ENCODE assay signal across 23 mouse cellular contexts in genomic region chr4:98238075-98238474, GRCm38 (mm10).
DNase-seq lines count a peak whose midpoint lies in the region; ATAC-seq and TF ChIP-seq lines count a peak whose summit lies in the region.
"Had no signal": no experiment of that assay in that cellular context is flagged by ENCODE, and none has a peak within 500 bp of the region (broad histone marks: within the 10 kb centered on the region; RNA-seq: fewer than 3 reads in every experiment).

No protein-coding gene starts in this region.

- H3K36me3 ChIP-seq in embryonic facial prominence, embryonic 12.5 days, result no peaks in the 10 kb centered on the region
- no peaks in the 10 kb centered on the region for H3K36me3 ChIP-seq in embryonic facial prominence, embryonic 14.5 days (ENCODE audit: control insufficient read depth, insufficient read depth, low read length)
- no peaks in the 10 kb centered on the region for H3K36me3 ChIP-seq in limb, embryonic 12.5 days
- H3K36me3 ChIP-seq in forebrain, postnatal 0 days (ENCODE audit: insufficient read depth), result no peaks in the 10 kb centered on the region
- H3K36me3 ChIP-seq: embryonic facial prominence, embryonic 13.5 days; forebrain, embryonic 10.5 days; heart, embryonic 13.5 days; hindbrain, embryonic 12.5 days; hindbrain, embryonic 15.5 days had no signal

- H3K27me3 ChIP-seq in embryonic facial prominence, embryonic 12.5 days, result no peaks in the 10 kb centered on the region
- no peaks in the 10 kb centered on the region for H3K27me3 ChIP-seq in embryonic facial prominence, embryonic 14.5 days (replicated peaks; ENCODE audit: control insufficient read depth, insufficient read depth, low read length)
- H3K27me3 ChIP-seq in limb, embryonic 12.5 days, result no peaks in the 10 kb centered on the region
- no peaks in the 10 kb centered on the region for H3K27me3 ChIP-seq in forebrain, postnatal 0 days (ENCODE audit: insufficient read depth, low read length)
- H3K27me3 ChIP-seq: forebrain, embryonic 13.5 days; heart, embryonic 13.5 days; hindbrain, embryonic 12.5 days; hindbrain, embryonic 15.5 days had no signal

- WGBS in embryonic facial prominence, embryonic 12.5 days, result 50% methylated on average over 4 of the region's 4 CpGs
- 53% methylated on average over 4 of the region's 4 CpGs for WGBS in embryonic facial prominence, embryonic 14.5 days
- 54% methylated on average over 4 of the region's 4 CpGs for WGBS in limb, embryonic 12.5 days
- WGBS in forebrain, postnatal 0 days, result 61% methylated on average over 4 of the region's 4 CpGs

- H3K9ac ChIP-seq in embryonic facial prominence, embryonic 12.5 days, result no peak overlapping the region
- no peak overlapping the region for H3K9ac ChIP-seq in embryonic facial prominence, embryonic 14.5 days (ENCODE audit: low read depth, low read length)
- no peak overlapping the region for H3K9ac ChIP-seq in limb, embryonic 12.5 days (replicated peaks)
- H3K9ac ChIP-seq in forebrain, postnatal 0 days, result no peak overlapping the region
- H3K9ac ChIP-seq: embryonic facial prominence, embryonic 13.5 days; forebrain, embryonic 13.5 days; heart, embryonic 13.5 days; hindbrain, embryonic 12.5 days; hindbrain, embryonic 15.5 days had no signal

- no peak for DNase-seq in embryonic facial prominence, embryonic 14.5 days (ENCODE audit: low spot score)
- DNase-seq in layer of hippocampus, adult 11-12 months (ENCODE audit: low spot score), result no peak
- no peak for DNase-seq in forebrain, postnatal 0 days
- no peak for DNase-seq in kidney, adult 8-10 months
- DNase-seq: adrenal gland, adult 2 months; adrenal gland, postnatal 14 days; cerebellum, adult 11 months; cerebellum, adult 2 months; cerebellum, adult 9-11 months; cerebellum, postnatal 25 days; gastrocnemius, adult 2 months; gastrocnemius, postnatal 14 days; heart, adult 18-20 months had no signal

- H3K4me3 ChIP-seq in embryonic facial prominence, embryonic 12.5 days, result no peak overlapping the region
- no peak overlapping the region for H3K4me3 ChIP-seq in embryonic facial prominence, embryonic 14.5 days (ENCODE audit: low read depth, low read length)
- H3K4me3 ChIP-seq in limb, embryonic 12.5 days (replicated peaks), result no peak overlapping the region
- no peak overlapping the region for H3K4me3 ChIP-seq in forebrain, postnatal 0 days (ENCODE audit: low read depth, low read length)
- H3K4me3 ChIP-seq: embryonic facial prominence, embryonic 13.5 days; forebrain, embryonic 10.5 days; forebrain, embryonic 13.5 days; gastrocnemius, adult 2 months; heart, embryonic 13.5 days; hindbrain, embryonic 12.5 days; hindbrain, embryonic 15.5 days had no signal

- TF ChIP-seq CTCF in forebrain, postnatal 0 days (IDR thresholded peaks at IDR 0.05; ENCODE audit: low read depth), result no peak

- no peaks in the 10 kb centered on the region for H3K9me3 ChIP-seq in embryonic facial prominence, embryonic 12.5 days
- no peaks in the 10 kb centered on the region for H3K9me3 ChIP-seq in embryonic facial prominence, embryonic 14.5 days (ENCODE audit: control insufficient read depth, low read length)
- no peaks in the 10 kb centered on the region for H3K9me3 ChIP-seq in limb, embryonic 12.5 days
- H3K9me3 ChIP-seq in forebrain, postnatal 0 days (ENCODE audit: low read length), result no peaks in the 10 kb centered on the region
- H3K9me3 ChIP-seq: embryonic facial prominence, embryonic 13.5 days; forebrain, embryonic 10.5 days; forebrain, embryonic 13.5 days; heart, embryonic 13.5 days; hindbrain, embryonic 12.5 days; hindbrain, embryonic 15.5 days had no signal

- H3K27ac ChIP-seq in embryonic facial prominence, embryonic 12.5 days, result 0 out of 2 replicates have a peak overlapping the region, but pooled peaks have one; percentile 14
- 0 out of 2 replicates have a peak overlapping the region, but pooled peaks have one; percentile 21 for H3K27ac ChIP-seq in embryonic facial prominence, embryonic 14.5 days (replicated peaks; ENCODE audit: low read depth, low read length)
- H3K27ac ChIP-seq in limb, embryonic 12.5 days, result peak overlapping the region; percentile 46; the same call in 1 of the 2 replicates
- no peak overlapping the region for H3K27ac ChIP-seq in forebrain, postnatal 0 days (ENCODE audit: low read depth, low read length)
- H3K27ac ChIP-seq: forebrain, embryonic 13.5 days; gastrocnemius, adult 2 months; heart, embryonic 13.5 days; hindbrain, embryonic 12.5 days; hindbrain, embryonic 15.5 days had no signal

- peaks cover 20% of the 10 kb centered on the region for H3K4me1 ChIP-seq in embryonic facial prominence, embryonic 12.5 days
- no peaks in the 10 kb centered on the region for H3K4me1 ChIP-seq in embryonic facial prominence, embryonic 14.5 days (ENCODE audit: control insufficient read depth, insufficient read depth, low read length)
- H3K4me1 ChIP-seq in limb, embryonic 12.5 days (replicated peaks), result peaks cover 28% of the 10 kb centered on the region
- peaks cover 3% of the 10 kb centered on the region; the same call in 1 of the 2 replicates for H3K4me1 ChIP-seq in forebrain, postnatal 0 days (ENCODE audit: insufficient read depth)
- H3K4me1 ChIP-seq: hindbrain, embryonic 12.5 days had no signal

- ATAC-seq in embryonic facial prominence, embryonic 12.5 days (ENCODE audit: insufficient number of reproducible peaks, insufficient read depth, low FRiP score, low TSS enrichment), result no peak
- ATAC-seq in embryonic facial prominence, embryonic 14.5 days (ENCODE audit: low read depth), result no peak
- no peak for ATAC-seq in limb, embryonic 12.5 days (ENCODE audit: insufficient number of reproducible peaks, insufficient read depth, low FRiP score, low TSS enrichment, low read depth)
- ATAC-seq in forebrain, postnatal 0 days, result no peak
- ATAC-seq: CD4-positive, CD25-positive, alpha-beta regulatory T cell, adult 4 months; forebrain, embryonic 13.5 days; forebrain, embryonic 16.5 days had no signal

- H3K4me2 ChIP-seq in embryonic facial prominence, embryonic 12.5 days (replicated peaks), result no peak overlapping the region
- H3K4me2 ChIP-seq in embryonic facial prominence, embryonic 14.5 days (ENCODE audit: low read depth, low read length), result no peak overlapping the region
- no peak overlapping the region for H3K4me2 ChIP-seq in limb, embryonic 12.5 days
- H3K4me2 ChIP-seq in forebrain, postnatal 0 days (ENCODE audit: low read depth), result no peak overlapping the region
- H3K4me2 ChIP-seq: forebrain, embryonic 13.5 days; heart, embryonic 13.5 days; hindbrain, embryonic 12.5 days; hindbrain, embryonic 15.5 days had no signal
